Comparison of ENCODE assay signal across 14 mouse cellular contexts in the genomic region with DNA sequence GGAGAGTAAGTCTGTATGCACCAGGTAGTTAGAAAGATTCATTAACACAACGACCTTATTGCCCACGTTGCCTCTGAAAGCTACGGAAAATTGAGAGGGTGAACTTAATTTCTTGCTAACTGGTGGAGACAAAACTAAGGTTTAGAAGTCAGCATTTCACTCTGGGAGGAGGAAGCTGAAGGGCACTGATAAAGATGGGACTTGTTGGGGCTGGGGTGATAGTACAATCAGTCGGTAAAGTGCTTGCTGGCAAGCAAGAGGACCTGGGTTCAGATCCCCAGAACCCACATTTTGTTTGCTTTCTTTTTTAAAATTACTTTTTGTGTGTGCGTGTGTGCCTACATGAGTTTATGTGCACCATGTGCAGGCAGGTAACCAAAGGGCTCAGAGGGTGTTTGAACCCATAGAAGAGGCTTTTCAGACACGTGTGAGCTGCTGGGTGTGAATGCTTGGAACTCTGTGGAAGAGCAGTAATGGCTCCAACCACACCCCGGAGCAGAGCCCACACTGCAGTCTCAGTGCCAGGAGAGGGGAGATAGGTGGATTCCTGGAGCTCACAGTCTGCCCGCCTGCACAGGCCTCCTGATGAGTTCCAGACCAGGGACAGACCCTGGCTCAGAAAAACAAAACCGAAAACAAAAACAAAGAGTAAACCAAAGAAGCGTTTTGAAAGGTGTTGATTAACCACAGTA. TPM values are rescaled to one million over a fixed set of nuclear protein-coding genes. Genes with fewer than 3 reads are reported as not detected.
DNase-seq lines count a peak whose midpoint lies in the region; ATAC-seq and TF ChIP-seq lines count a peak whose summit lies in the region.
"Had no signal": no experiment of that assay in that cellular context is flagged by ENCODE, and none has a peak within 500 bp of the region (broad histone marks: within the 10 kb centered on the region; RNA-seq: fewer than 3 reads in every experiment).

No protein-coding gene starts in this region.

- H3K36me3 ChIP-seq in heart, embryonic 13.5 days, result peaks cover 6% of the 10 kb centered on the region; the same call in 1 of the 2 replicates
- peaks cover 4% of the 10 kb centered on the region; the same call in 1 of the 2 replicates for H3K36me3 ChIP-seq in heart, embryonic 12.5 days
- H3K36me3 ChIP-seq in ES-E14 (ENCODE audit: control insufficient read depth, insufficient read depth, low read length, poor library complexity, severe bottlenecking), result no peaks in the 10 kb centered on the region
- H3K36me3 ChIP-seq in liver, embryonic 15.5 days (replicated peaks), result no peaks in the 10 kb centered on the region
- H3K36me3 ChIP-seq: G1E; hindbrain, embryonic 10.5 days had no signal

- in situ Hi-C loops in ES-E14 (cut with MboI; ENCODE audit: low sequenced_read_pairs in 2 of 2, unreplicated experiment in 2 of 2), result no loop called here

- 0 out of 2 replicates have a peak, but pooled peaks cover 5% of the 10 kb centered on the region for H3K9me3 ChIP-seq in heart, embryonic 13.5 days
- H3K9me3 ChIP-seq in heart, embryonic 12.5 days (replicated peaks), result peaks cover 4% of the 10 kb centered on the region; the same call in 1 of the 2 replicates
- H3K9me3 ChIP-seq in ES-E14 (ENCODE audit: control insufficient read depth, insufficient read depth, low read depth, low read length), result no peaks in the 10 kb centered on the region
- no peaks in the 10 kb centered on the region for H3K9me3 ChIP-seq in liver, embryonic 15.5 days (replicated peaks)
- H3K9me3 ChIP-seq: G1E had no signal

- ATAC-seq in heart, embryonic 13.5 days (ENCODE audit: extremely low read depth, insufficient number of reproducible peaks, low FRiP score, low TSS enrichment), result no peak
- ATAC-seq in heart, embryonic 12.5 days (ENCODE audit: insufficient number of reproducible peaks, low FRiP score), result no peak
- ATAC-seq in erythroid progenitor cell, adult 5-6 weeks (replicated peaks; ENCODE audit: low FRiP score, poor library complexity, severe bottlenecking), result peak; percentile 56
- ATAC-seq in liver, embryonic 15.5 days (ENCODE audit: insufficient read depth), result peak; percentile 53; the same call in 1 of the 2 replicates

- 0 out of 2 replicates have a peak overlapping the region, but pooled peaks have one; percentile 2 for H3K9ac ChIP-seq in heart, embryonic 13.5 days
- no peak overlapping the region for H3K9ac ChIP-seq in heart, embryonic 12.5 days
- 0 out of 2 replicates have a peak overlapping the region, but pooled peaks have one; percentile 30 for H3K9ac ChIP-seq in ES-E14 (ENCODE audit: insufficient read depth, low read depth, low read length, poor library complexity, severe bottlenecking)
- no peak overlapping the region for H3K9ac ChIP-seq in liver, embryonic 15.5 days

- 0 out of 2 replicates have a peak overlapping the region, but pooled peaks have one; percentile 21 for H3K27ac ChIP-seq in heart, embryonic 13.5 days (replicated peaks)
- no peak overlapping the region for H3K27ac ChIP-seq in heart, embryonic 12.5 days (ENCODE audit: poor library complexity, severe bottlenecking)
- no peak overlapping the region; the same call in 1 of the 2 replicates for H3K27ac ChIP-seq in ES-E14 (ENCODE audit: insufficient read depth, low read depth, low read length, poor library complexity, severe bottlenecking)
- H3K27ac ChIP-seq in liver, embryonic 15.5 days (replicated peaks), result peak overlapping the region; percentile 59
- H3K27ac ChIP-seq: left cerebral cortex, adult 2 months; macrophage had no signal

- 45% methylated on average over 10 of the region's 10 CpGs for WGBS in heart, embryonic 13.5 days
- WGBS in heart, embryonic 12.5 days, result 48% methylated on average over 10 of the region's 10 CpGs
- 43% methylated on average over 10 of the region's 10 CpGs for WGBS in liver, embryonic 15.5 days (ENCODE audit: insufficient replicate concordance)

- intact Hi-C loops in left cerebral cortex, postnatal 36 days (cut with DNase I), result no loop called here

- H3K4me3 ChIP-seq in heart, embryonic 13.5 days, result no peak overlapping the region
- no peak overlapping the region for H3K4me3 ChIP-seq in heart, embryonic 12.5 days
- H3K4me3 ChIP-seq in ES-E14 (ENCODE audit: insufficient read depth in 1 of 2, low read depth in 1 of 2, low read length in 2 of 2, poor library complexity in 1 of 2, severe bottlenecking in 1 of 2), result no peak overlapping the region
- H3K4me3 ChIP-seq in liver, embryonic 15.5 days (replicated peaks), result no peak overlapping the region
- H3K4me3 ChIP-seq: hindbrain, embryonic 10.5 days; left cerebral cortex, adult 2 months had no signal

- no peaks in the 10 kb centered on the region for H3K27me3 ChIP-seq in heart, embryonic 13.5 days (replicated peaks)
- no peaks in the 10 kb centered on the region for H3K27me3 ChIP-seq in heart, embryonic 12.5 days (replicated peaks)
- H3K27me3 ChIP-seq in liver, embryonic 15.5 days, result no peaks in the 10 kb centered on the region

- peaks cover 38% of the 10 kb centered on the region for H3K4me1 ChIP-seq in heart, embryonic 13.5 days
- H3K4me1 ChIP-seq in heart, embryonic 12.5 days (replicated peaks), result peaks cover 34% of the 10 kb centered on the region
- H3K4me1 ChIP-seq in ES-E14 (ENCODE audit: control insufficient read depth in 2 of 2, insufficient read depth in 2 of 2, low read length in 2 of 2, poor library complexity in 1 of 2), result peaks cover 0 to 3% of the 10 kb centered on the region in 2 experiments; a peak in 1 of 4 replicates
- peaks cover 65% of the 10 kb centered on the region for H3K4me1 ChIP-seq in liver, embryonic 15.5 days (replicated peaks)

- no peak for DNase-seq in ES-E14 (ENCODE audit: low read depth, low spot score)
- no peak for DNase-seq in embryo, embryonic 10 days (ENCODE audit: low spot score)
- no peak for DNase-seq in left cerebral cortex, postnatal 36 days (ENCODE audit: low spot score in 2 of 2)
- DNase-seq: adrenal gland, postnatal 36 days; kidney, adult 18-20 months; spleen, adult 18-20 months had no signal

- H3K4me2 ChIP-seq in heart, embryonic 13.5 days, result no peak overlapping the region
- no peak overlapping the region for H3K4me2 ChIP-seq in heart, embryonic 12.5 days
- peak overlapping the region; percentile 27 for H3K4me2 ChIP-seq in liver, embryonic 15.5 days

TF ChIP-seq in ES-E14, 5 proteins besides CTCF, POLR2A, EP300 and RAD21:
- TF ChIP-seq CHD2 (IDR thresholded peaks at IDR 0.05; ENCODE audit: low read depth, low read length) (no peak), HCFC1 (IDR thresholded peaks at IDR 0.05; ENCODE audit: borderline replicate concordance, insufficient read depth, low read length) (no peak), MAFK (IDR thresholded peaks at IDR 0.05; ENCODE audit: insufficient read depth, low read depth, low read length) (no peak), ZNF384 (IDR thresholded peaks at IDR 0.05; ENCODE audit: low read depth, low read length) (no peak), ZC3H11A (IDR thresholded peaks at IDR 0.05; ENCODE audit: borderline replicate concordance, low read depth, low read length) (no peak)

RNA-seq across cellular contexts. Expression of gene Sertad2, which starts 17.0 kb away (rescaled TPM):
- polyA plus RNA-seq in heart, embryonic 13.5 days (2015; fragmentation: Nextera tagmentation; extraction: Ambion mirVana), result 30.5 and 32.7 TPM in 2 replicates
- polyA plus RNA-seq in heart, embryonic 12.5 days (2016; fragmentation: Nextera tagmentation; extraction: Ambion mirVana), result 32.2 and 33.1 TPM in 2 replicates
- total RNA-seq in ES-E14 (2012; rRNA removed), result 13.9 and 16.0 TPM in 2 replicates
- total RNA-seq in erythroid progenitor cell, adult 5-6 weeks (2015; ENCODE audit: low replicate concordance), result 46.1 and 61.6 TPM in 2 replicates
- total RNA-seq in erythroid progenitor cell, adult 5-6 weeks (2017; ENCODE audit: low replicate concordance), result 53.1 and 54.3 TPM in 2 replicates
- 36.0 and 41.3 TPM in 2 replicates for polyA plus RNA-seq in liver, embryonic 15.5 days (2015; fragmentation: Nextera tagmentation; extraction: Ambion mirVana)
- total RNA-seq in left cerebral cortex, postnatal 36 days (2021), result 10 to 100 TPM; 20.5 to 21.9 TPM

Comparison
In these comparisons a context has a peak if more than half of its experiments do, and no peak if none do; other contexts are left out.
1. H3K27ac ChIP-seq: peak in heart, embryonic 13.5 days (single experiment) and liver, embryonic 15.5 days (single experiment); none in heart, embryonic 12.5 days (single experiment) and ES-E14 (single experiment).
2. H3K9ac ChIP-seq: peak in heart, embryonic 13.5 days (single experiment) and ES-E14 (single experiment); none in heart, embryonic 12.5 days (single experiment) and liver, embryonic 15.5 days (single experiment).
3. ATAC-seq: peak in erythroid progenitor cell, adult 5-6 weeks (single experiment) and liver, embryonic 15.5 days (single experiment); none in heart, embryonic 13.5 days (single experiment) and heart, embryonic 12.5 days (single experiment).